Mouse (Mus musculus) erythroblast, embryonic 14.5 days (primary cell): ENCODE measurements around the gene Thra.

Experiments
- GATA1 ChIP-seq: IDR thresholded peaks from 2 replicates; pipeline ENCODE4 v1.6.1; 2012; ENCODE audit warnings: low read length, inconsistent platforms, mixed read lengths
- TAL1 ChIP-seq: IDR thresholded peaks from 3 replicates; pipeline ENCODE4 v1.6.1; 2012; ENCODE audit warnings: low read length, inconsistent platforms, mixed read lengths

DNA sequence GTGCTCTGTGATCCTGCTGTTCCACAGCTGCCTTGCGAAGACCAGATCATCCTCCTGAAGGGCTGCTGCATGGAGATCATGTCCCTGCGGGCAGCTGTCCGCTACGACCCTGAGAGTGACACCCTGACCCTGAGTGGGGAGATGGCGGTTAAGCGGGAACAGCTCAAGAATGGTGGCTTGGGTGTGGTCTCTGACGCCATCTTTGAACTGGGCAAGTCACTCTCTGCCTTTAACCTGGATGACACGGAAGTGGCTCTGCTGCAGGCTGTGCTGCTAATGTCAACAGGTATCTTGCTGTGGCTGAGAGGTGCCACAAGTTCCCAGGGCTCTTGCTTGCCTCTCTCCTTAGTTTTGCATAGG is 23.0 kb downstream of the Thra start:
- TF ChIP-seq GATA1: no peak
- no peak for TF ChIP-seq TAL1
